Mouse (Mus musculus) stomach, embryonic 14.5 days (tissue): ENCODE data around the gene Zfp704. TPM values are rescaled to one million over a fixed set of nuclear protein-coding genes. Genes with fewer than 3 reads are reported as not detected.

Source experiments
- ATAC-seq: fragments of 200-750 bp; cut with Nextera tagmentation; 2 replicates; pipeline ENCODE4 v1.8.0; 2017; ENCODE audit warnings: low read depth, moderate TSS enrichment; ENCODE audit not compliant: insufficient number of reproducible peaks, insufficient read depth, low FRiP score
- H3K27ac ChIP-seq: fragments of 300-500 bp; sonication (generic); 2 replicates; pipeline ENCODE4 v1.5.1; 2014; ENCODE audit warnings: mild to moderate bottlenecking, low read length, moderate library complexity, mixed read lengths
- H3K27me3 ChIP-seq: fragments of 300-500 bp; sonication (generic); 2 replicates; pipeline ENCODE4 v1.6.1; 2014; ENCODE audit warnings: low read length, control low read depth, mixed read lengths; ENCODE audit not compliant: control insufficient read depth, insufficient read depth
- H3K36me3 ChIP-seq: fragments of 300-500 bp; sonication (generic); 2 replicates; pipeline ENCODE4 v1.6.1; 2014; ENCODE audit warnings: mild to moderate bottlenecking, control low read depth, low read length, moderate library complexity, mixed read lengths; ENCODE audit not compliant: control insufficient read depth, insufficient read depth
- H3K4me1 ChIP-seq: fragments of 300-500 bp; sonication (generic); 2 replicates; pipeline ENCODE4 v1.6.1; 2014; ENCODE audit warnings: low read length, control low read depth, mixed read lengths; ENCODE audit not compliant: control insufficient read depth, insufficient read depth
- H3K4me2 ChIP-seq: fragments of 300-500 bp; sonication (generic); replicated peaks from 2 replicates; pipeline ENCODE4 v1.6.1; 2014; ENCODE audit warnings: low read depth, low read length, control low read depth
- H3K4me3 ChIP-seq: fragments of 300-500 bp; sonication (generic); 2 replicates; pipeline ENCODE4 v1.5.1; 2014; ENCODE audit warnings: low read depth, low read length, control low read depth
- H3K9ac ChIP-seq: fragments of 300-500 bp; sonication (generic); replicated peaks from 2 replicates; pipeline ENCODE4 v1.6.1; 2014; ENCODE audit warnings: low read depth, mild to moderate bottlenecking, control low read depth, low read length, moderate library complexity, mixed read lengths
- H3K9me3 ChIP-seq: fragments of 300-500 bp; sonication (generic); 2 replicates; pipeline ENCODE4 v1.6.1; 2016; ENCODE audit warnings: low read depth, low read length, control low read depth; ENCODE audit not compliant: control insufficient read depth
- WGBS: fragments of 180-500 bp; shearing (Covaris S2); extraction: QIAGEN DNeasy Blood & Tissue Kit; methylation state at CpG from one replicate; pipeline ENCODE4 v1.1.7; 2014; 5-methylcytosine and 5-hydroxymethylcytosine counted together
- polyA plus RNA-seq: library from polyadenylated mRNA; unstranded; fragments of >200 nt; fragmentation: Nextera tagmentation; extraction: Ambion mirVana; gene quantifications from 2 replicates; pipeline ENCODE4 v1.2.1, GENCODE M21; 2014

The Zfp704 gene
- polyA plus RNA-seq, 1 experiment from 2014 or later = 16.3 TPM

DNA sequence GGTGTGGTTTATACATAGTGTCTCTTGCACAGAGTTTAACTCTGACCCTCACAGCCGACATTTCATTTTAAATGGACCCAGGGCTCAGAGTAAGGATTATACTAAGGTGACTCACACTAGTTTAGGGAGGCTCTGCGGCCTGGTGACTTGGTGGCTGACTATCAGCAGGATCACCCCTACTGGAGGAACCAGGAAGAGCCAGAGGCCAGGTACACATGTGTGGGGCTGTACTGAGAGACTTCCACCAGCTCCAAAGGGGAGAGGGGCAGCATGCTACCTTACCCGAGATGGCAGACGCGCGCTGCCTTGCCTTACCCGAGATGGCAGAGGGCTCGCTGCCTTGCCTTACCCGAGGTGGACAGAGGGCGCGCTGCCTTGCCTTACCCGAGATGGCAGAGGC lies 159.4 kb downstream of the Zfp704 start:
- ATAC-seq = no peak
- Histone ChIP-seq H3K9ac (no peak overlapping the region), H3K4me3 (no peak overlapping the region), H3K9me3 (no peaks in the 10 kb centered on the region), H3K4me1 (no peaks in the 10 kb centered on the region), H3K27ac (no peak overlapping the region), H3K27me3 (no peaks in the 10 kb centered on the region), H3K4me2 (no peak overlapping the region), H3K36me3 (peaks cover 6% of the 10 kb centered on the region; the same call in 1 of the 2 replicates)
- WGBS = 94% methylated on average over 12 of the region's 12 CpGs

DNA sequence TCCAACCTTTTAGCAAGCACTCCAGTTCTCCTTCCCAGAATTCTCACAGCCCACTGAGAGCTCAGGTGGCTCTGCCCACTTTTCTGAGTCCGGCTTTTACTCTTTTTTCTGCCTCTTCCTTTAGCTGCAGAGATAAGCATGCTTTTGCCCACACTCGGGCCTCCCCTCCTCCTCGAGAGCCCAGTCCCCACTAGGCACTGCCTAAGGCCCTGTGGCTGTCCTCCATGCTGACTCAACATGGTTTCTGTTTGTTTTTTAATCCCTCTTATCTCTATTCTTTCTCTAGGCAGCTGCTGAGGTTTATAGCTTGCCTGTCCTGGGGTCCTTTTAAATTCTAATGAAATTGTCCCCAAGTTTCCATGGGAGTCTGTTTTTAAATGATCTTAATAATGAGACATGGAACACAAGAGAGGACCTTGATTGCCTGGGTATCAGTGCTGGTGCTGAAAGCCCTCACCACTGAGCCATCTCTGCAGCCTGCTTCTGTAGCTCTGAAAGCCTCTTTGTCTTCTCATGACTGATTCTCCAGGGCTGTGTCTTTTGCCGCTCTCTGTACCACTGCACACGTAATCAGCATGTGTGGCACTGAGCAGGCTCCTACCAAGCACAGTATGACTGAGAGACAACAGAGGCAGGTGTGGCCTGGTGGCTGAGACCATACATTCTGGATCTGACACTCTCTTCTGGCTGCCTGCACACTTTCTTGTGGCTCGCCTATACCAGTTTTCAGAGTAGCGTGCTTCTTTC lies 160.5 kb downstream of the Zfp704 start:
- H3K36me3 ChIP-seq = peaks cover 6% of the 10 kb centered on the region; the same call in 1 of the 2 replicates
- no peak for ATAC-seq
- H3K4me3 ChIP-seq = no peak overlapping the region
- H3K9me3 ChIP-seq = no peaks in the 10 kb centered on the region
- no peaks in the 10 kb centered on the region for H3K27me3 ChIP-seq
- no peaks in the 10 kb centered on the region for H3K4me1 ChIP-seq
- no peak overlapping the region for H3K27ac ChIP-seq
- no peak overlapping the region for H3K9ac ChIP-seq
- H3K4me2 ChIP-seq = no peak overlapping the region
- WGBS = 59% methylated on average over 7 of the region's 7 CpGs

DNA sequence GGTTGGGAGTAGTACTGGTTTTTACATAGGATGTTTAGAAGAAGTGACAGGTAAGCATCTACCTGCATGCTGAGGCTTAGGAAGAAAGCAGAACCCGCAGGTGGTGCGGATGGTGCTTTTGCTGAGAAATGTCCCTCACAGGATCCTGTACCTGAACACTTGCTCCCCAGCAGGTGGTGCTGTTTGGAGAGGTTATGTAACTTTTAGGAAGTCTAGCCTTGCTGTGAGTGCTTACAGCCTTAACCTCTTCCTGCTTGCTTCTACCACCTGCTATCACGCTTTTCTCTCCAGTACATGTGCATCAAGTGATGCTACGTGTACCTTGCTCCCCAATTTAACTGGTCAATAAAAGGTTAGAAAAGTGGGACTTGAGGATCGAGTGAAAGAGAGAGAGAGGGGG lies 161.3 kb downstream of the Zfp704 start:
- Histone ChIP-seq H3K27ac (no peak overlapping the region), H3K36me3 (peaks cover 6% of the 10 kb centered on the region; the same call in 1 of the 2 replicates), H3K4me3 (no peak overlapping the region), H3K9ac (no peak overlapping the region), H3K4me1 (no peaks in the 10 kb centered on the region), H3K9me3 (no peaks in the 10 kb centered on the region), H3K27me3 (no peaks in the 10 kb centered on the region), H3K4me2 (no peak overlapping the region)
- ATAC-seq = no peak
- 90% methylated on average over 5 of the region's 5 CpGs for WGBS

DNA sequence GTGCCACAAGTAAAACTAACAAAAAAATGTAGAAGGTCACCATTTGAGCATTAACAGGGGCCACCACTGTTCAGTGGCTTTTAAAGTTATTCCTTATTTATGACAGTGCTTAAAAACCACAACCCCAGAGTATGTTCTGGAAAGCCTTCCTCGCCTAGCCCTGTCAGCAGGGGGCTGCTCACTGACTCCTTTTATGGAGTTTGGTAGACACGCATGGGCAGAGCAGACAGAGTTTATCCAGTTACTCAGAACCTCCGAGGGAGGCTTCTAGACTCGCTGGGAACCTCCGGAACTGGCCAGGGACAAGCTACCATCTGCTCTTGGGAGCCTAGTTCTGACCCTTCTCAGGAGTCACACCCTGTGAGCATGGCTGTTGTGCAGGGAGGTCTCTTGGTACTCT lies 165.3 kb downstream of the Zfp704 start:
- no peak overlapping the region for H3K4me3 ChIP-seq
- no peaks in the 10 kb centered on the region for H3K27me3 ChIP-seq
- H3K4me1 ChIP-seq = no peaks in the 10 kb centered on the region
- no peak for ATAC-seq
- H3K9me3 ChIP-seq = no peaks in the 10 kb centered on the region
- no peak overlapping the region for H3K9ac ChIP-seq
- no peak overlapping the region for H3K4me2 ChIP-seq
- WGBS = 82% methylated on average over 5 of the region's 5 CpGs
- peaks cover 6% of the 10 kb centered on the region; the same call in 1 of the 2 replicates for H3K36me3 ChIP-seq
- H3K27ac ChIP-seq = no peak overlapping the region

DNA sequence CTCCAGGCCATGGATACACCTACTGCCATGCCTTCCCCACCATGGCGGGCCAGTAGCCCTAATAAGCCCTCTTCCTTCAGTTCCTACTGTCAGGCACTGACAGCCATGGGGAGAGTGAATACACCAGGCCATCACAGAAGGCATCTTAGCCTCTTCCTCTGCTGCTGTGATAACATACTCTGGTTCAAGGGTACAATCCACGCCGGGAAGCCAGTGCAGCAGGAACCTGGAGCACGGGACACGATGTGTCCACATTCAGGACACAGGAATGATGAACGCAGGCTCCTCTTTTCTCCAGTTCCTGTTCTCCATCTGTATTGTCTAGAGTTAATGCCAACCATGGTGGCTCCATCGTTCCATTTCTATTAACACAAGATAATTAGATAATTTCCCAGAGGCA lies 165.9 kb downstream of the Zfp704 start:
- no peaks in the 10 kb centered on the region for H3K9me3 ChIP-seq
- H3K9ac ChIP-seq = no peak overlapping the region
- WGBS = 93% methylated on average over 7 of the region's 7 CpGs
- H3K27me3 ChIP-seq = no peaks in the 10 kb centered on the region
- no peaks in the 10 kb centered on the region for H3K4me1 ChIP-seq
- no peak overlapping the region for H3K4me3 ChIP-seq
- no peak overlapping the region for H3K27ac ChIP-seq
- H3K36me3 ChIP-seq = peaks cover 8% of the 10 kb centered on the region; the same call in 1 of the 2 replicates
- no peak for ATAC-seq
- H3K4me2 ChIP-seq = no peak overlapping the region

DNA sequence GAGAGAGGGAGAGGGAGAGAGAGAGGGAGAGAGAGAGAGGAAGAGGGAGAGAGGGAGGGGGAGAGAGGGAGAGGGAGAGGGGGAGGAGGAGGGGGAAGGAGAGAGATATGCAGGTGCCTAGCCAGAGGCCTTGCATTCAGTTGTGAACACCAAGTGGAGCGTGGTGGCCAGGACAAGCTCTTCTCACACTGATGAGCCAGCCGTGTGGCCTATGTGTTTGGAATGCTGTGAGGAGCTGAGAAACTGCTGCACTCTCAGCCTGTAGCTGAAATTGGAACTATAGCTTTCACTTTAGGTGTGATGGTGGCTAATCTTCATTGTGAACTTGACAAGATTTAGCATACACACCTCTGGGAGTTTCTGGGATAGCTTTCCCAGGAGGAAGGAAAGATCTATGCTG lies 166.4 kb downstream of the Zfp704 start:
- Histone ChIP-seq H3K36me3 (peaks cover 10% of the 10 kb centered on the region), H3K9ac (no peak overlapping the region), H3K4me3 (no peak overlapping the region), H3K4me1 (no peaks in the 10 kb centered on the region), H3K4me2 (no peak overlapping the region), H3K27ac (no peak overlapping the region), H3K27me3 (no peaks in the 10 kb centered on the region), H3K9me3 (no peaks in the 10 kb centered on the region)
- ATAC-seq = no peak
- 80% methylated on average over 2 of the region's 2 CpGs for WGBS

DNA sequence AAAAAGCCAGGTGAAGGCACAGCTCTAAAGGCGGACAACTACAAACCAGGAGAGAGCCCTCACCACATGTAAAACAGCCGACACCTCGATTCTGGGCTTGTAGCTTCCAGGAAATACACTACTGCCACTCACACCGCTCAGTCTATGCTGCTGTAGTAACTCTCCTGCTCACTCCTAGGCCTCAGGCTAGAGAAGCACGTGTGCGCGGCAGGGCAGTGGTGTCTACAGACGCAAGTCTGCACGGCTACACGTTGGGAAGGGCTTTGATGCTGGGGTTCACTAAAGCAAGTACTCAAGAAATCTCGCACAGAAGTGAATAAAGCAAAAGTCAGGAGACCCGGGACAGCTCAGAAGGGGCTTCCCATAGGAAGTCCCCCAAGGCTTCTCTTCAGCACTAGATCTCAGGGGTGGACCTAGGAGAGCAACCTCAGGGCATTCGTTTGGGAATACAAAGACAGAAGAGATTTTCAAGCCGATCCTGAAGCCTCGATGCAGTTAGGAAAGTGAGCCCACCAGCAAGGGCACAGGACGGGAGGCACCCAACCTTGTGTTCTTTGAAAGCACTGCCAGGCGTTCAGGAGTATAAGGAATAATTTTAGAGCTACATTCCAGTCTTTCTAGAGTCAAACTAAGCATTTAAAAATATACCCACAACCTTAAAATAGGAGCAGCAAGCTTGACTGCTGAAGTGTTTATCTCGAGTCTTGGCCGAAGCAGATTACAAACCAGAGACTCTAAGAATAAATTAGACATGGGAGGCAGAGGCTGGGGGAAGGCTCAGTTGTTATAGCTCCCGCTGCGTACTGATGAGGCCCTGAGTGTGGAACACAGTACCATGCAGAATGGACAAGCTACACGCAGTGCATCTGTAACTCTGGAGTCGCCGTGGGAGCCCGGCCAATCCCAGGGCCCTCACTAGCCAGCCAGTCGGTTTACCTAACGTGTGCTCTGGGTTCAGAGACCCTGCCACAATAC lies 168.0 kb downstream of the Zfp704 start:
- no peak overlapping the region for H3K4me3 ChIP-seq
- no peak overlapping the region for H3K9ac ChIP-seq
- no peak for ATAC-seq
- H3K9me3 ChIP-seq = no peaks in the 10 kb centered on the region
- no peak overlapping the region for H3K4me2 ChIP-seq
- H3K4me1 ChIP-seq = no peaks in the 10 kb centered on the region
- 89% methylated on average over 27 of the region's 27 CpGs for WGBS
- H3K36me3 ChIP-seq = peaks cover 9% of the 10 kb centered on the region
- no peak overlapping the region for H3K27ac ChIP-seq
- H3K27me3 ChIP-seq = no peaks in the 10 kb centered on the region

DNA sequence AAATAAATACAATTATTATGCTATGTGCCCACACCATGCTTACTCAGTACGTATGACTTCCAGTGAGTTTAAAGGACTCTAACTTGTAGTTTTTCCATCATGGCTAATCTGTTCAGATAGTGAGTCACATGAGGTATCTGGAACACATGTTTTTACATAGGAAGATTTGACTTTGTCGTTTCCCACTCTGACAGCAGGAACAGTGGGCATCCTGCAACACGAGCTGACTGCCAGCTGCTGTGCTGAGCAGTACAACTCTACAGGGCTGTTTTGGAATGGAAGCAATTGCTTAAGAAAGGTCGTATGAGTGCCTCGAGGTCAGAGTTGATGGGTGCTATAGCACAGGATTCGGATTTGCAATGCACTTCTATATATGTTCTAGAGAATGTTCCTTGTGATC lies 169.4 kb downstream of the Zfp704 start:
- Histone ChIP-seq H3K9me3 (no peaks in the 10 kb centered on the region), H3K27me3 (no peaks in the 10 kb centered on the region), H3K36me3 (peaks cover 9% of the 10 kb centered on the region), H3K27ac (no peak overlapping the region), H3K4me2 (no peak overlapping the region), H3K4me1 (no peaks in the 10 kb centered on the region), H3K4me3 (no peak overlapping the region), H3K9ac (no peak overlapping the region)
- 81% methylated on average over 6 of the region's 6 CpGs for WGBS
- ATAC-seq = no peak
